Mouse (Mus musculus) frontal cortex, postnatal 36 days (tissue): Measurements from ENCODE around the gene Diras1.

Experiments used
- DNase-seq, 2 experiments: peaks; one replicate each; pipeline ENCODE4 v3.0.0; 2022; ENCODE audit warnings: low spot score in 2 of 2

Diras1 gene

DNA sequence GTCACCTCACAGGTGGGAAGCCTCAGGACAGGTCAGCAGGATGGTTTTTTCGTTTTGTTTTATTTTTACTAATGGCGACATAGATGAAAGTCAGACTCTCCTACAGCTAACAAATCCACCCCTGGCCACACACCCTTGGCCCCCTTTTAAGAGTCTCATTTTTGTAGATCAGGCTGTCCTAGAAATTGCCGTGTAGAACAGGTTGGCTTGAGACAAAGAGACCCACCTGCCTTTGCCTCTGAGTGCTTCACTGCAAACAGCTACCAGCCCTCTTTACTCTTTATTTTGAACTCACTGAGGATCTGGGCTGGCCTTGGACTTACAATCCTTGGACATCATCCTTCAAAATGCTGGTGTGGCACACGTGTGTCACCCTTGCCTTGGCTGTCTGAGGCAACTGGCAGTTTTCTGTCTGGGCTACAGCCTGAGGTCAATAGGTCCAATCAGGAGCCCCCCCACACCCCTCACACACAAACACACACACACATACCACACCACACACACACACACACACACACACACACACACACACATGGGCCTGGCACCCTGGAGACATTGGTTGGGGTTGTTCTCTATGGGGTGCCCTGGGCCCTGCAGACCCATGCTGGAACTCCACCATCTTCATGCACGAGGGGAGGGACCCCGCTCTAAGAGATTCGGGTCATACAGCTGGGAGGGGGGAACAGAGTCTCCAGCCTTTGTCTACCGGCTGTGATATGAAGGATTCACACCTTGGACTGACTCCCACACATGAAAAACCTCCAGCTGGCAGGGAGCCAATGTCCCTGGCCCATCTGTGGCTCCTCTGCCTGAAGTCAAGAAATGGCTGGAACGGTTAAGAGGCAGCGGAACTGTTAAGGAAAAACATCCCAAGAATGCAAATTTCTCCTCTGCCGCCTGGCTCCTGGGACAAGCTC lies 53.1 kb downstream of the Diras1 start:
- DNase-seq, result no peak

DNA sequence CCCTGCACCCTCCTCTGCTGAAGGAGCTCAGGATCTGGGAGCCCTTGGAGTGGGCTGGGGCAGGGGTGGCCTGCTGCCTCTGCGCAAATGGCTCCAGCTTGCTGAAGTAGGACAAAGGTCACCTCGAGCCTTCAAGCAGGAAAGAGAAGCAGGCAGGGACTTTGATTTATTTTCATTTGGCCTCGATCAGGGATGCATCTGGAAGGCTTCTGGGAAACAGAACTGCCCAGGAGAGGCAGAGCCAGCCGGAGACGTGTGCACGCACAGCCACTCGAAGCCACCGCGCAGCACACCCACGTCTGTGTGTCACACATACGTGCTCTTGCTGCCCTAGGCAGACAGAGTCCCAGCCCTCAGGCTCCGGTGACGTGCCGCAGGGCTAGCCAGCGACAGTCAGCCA lies 53.9 kb downstream of the Diras1 start:
- DNase-seq, result no peak

DNA sequence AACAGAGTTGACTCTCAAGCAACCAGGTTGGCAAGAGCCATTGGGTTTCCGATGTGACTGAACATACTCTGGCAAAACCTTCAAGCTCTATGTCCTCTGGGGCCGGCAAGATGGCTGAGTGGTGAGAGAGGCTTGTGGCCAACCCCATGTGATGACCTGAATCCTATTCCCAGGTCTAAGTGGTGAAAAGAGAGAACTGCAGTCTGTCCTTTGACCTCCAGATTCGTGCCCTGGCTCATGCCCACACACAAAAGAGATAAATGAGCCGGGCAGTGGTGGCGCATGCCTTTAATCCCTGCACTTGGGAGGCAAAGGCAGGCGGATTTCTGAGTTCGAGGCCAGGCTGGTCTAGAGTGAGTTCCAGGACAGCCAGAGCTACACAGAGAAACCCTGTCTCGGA lies 55.3 kb downstream of the Diras1 start:
- DNase-seq, result no peak
